Mouse (Mus musculus): ENCODE measurements around the gene Pradc1.
"Not testable (repeated sequence)": the region's sequence is repeated elsewhere in the genome, so short reads cannot be mapped to it uniquely, and the experiment has no call there.

The Pradc1 gene

DNA sequence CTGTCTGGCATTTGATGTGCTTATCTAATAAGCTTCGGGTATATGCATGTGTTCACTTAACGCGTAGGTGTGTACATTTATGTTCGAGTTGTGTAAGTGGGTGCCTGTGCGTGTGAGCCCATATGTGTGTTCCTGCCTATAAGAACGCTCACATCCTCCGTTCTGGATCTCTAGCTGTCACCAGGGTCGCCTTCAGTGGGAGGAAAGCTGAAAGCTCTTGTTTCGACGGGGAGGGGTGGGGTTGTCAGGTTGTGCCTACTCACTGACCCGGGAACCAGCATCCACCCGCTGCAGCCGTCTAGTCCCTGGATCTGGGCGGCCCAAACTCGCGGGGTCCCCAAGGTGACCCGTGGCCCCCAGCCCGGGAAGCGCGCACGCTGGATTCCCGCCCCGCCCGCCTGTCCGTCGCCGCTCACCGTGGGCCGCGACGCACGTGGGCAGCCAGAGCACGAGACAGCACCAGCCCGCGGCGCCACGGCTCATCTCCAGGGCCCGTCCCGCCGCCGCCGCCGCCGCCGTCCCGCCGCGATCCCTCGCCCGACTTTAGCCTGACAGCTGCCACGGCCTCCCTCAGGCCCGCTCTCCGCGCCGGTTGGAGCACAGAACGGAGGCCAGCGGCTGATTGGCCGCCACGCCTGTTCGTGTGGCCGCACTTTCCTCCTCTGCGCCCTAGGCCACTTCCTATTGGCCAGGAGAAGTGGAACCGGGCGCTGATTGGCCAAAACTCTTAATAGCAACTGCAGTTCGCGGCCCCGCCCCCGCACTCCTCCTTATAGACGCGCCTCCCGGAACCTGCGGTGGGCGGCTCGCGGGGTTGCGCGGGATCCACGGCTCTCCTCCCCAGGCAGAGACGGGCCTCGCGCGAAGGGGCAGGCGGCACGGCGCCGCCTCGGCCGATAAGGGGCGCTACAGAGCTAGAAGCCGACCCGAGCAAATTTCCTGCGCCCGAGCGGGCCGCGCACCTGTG is 790 bp downstream of the Pradc1 start, which contains the start of gene Cct7:
Cct7 (plus strand) TSS at position 818 of the 967 bp plus-strand sequence.
- peak; percentile 99 for DNase-seq (ENCODE audit: low read depth, low spot score)

DNA sequence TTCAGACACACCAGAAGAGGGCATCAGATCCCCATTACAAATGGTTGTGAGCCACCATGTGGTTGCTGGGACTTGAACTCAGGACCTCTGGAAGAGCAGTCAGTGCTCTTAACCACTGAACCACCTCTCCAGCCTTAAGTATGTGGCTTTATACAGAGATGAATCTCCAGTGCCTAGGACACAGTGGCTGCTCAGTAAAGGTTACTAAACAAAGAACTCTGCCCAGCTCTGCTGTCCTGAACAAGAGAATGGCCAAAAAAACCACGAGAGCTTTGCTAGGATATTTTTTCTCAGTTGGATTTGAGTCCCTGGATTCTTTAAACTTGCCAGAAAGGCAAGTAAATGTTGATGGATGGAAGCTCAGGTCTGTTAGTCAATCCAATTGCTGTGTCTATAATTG is 1.6 kb downstream of the Pradc1 start:
- not testable (repeated sequence) for DNase-seq (ENCODE audit: low read depth, low spot score)

DNA sequence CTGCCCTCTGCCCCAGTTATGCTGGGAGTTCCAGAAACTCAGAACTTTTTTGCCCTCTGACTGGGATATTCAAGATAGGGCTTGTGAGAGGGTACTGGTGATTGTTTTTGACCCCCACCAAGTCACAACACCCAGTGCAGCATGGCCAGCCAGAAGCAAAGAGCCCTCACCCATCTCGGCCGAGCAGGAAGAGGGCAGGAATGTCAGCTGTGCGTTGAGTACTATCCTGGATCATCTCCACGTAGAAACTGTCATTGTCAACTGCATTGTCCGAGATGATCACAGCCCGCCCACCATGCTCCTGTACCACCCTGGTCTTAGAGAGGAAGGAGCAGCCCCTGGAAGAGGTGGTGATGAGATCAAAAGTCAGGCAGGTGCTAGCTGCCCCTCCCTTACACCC is 4.4 kb downstream of the Pradc1 start:
- no peak for DNase-seq (ENCODE audit: low read depth, low spot score)

DNA sequence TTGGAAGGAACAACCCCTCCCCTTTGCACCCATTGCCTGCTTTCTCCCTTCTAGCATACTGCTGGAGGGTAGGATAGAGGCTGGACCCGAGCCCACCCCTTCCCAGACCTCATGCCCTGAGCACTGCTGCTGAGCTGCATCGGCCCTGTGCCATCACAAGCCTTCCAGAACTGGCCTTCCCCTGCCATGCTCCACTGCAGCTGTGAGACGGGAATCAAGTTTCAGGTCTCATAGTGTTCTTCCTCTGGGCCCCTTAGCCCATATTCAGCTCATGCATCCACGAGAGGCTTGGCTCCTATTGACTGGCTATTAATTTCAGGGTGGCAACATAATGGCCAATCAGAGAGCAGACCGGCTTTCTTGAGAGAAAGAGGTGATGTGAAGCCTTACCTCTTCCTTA is 6.5 kb downstream of the Pradc1 start:
- no peak for DNase-seq (ENCODE audit: low read depth, low spot score)

DNA sequence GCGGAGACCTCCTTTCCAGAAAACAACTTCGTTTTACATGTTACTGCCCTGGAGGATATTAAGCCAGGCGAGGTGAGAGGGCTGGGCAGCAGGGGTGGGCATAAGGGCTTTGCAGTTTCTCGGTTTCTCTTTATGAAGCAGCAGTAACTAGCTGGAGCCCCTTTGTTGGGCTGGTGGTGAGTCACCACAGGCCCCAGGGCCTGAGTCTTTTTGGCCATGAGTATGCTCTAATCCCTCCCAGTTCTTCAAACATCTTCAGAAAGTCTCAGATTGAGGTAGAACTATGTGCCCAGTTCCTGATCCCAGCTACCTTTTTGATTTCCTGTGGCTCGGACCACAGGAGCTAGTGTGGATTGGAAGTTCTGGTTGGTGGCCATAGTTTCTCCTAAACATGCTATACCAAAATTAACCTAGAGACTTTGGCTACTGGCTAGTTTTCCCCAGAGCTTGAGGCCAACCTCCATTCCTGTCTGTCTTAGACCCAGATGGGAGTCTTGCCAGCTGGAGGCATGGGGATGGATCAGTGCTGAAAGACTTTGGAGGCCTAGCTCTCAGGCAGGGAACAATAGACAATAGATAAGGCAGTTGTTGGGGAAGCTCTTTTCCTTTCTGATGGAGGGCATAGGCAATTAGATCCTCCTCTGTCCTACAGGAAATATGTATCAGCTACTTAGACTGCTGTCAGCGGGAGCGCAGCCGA is 7.4 kb downstream of the Pradc1 start:
- no peak for DNase-seq (ENCODE audit: low read depth, low spot score)

DNA sequence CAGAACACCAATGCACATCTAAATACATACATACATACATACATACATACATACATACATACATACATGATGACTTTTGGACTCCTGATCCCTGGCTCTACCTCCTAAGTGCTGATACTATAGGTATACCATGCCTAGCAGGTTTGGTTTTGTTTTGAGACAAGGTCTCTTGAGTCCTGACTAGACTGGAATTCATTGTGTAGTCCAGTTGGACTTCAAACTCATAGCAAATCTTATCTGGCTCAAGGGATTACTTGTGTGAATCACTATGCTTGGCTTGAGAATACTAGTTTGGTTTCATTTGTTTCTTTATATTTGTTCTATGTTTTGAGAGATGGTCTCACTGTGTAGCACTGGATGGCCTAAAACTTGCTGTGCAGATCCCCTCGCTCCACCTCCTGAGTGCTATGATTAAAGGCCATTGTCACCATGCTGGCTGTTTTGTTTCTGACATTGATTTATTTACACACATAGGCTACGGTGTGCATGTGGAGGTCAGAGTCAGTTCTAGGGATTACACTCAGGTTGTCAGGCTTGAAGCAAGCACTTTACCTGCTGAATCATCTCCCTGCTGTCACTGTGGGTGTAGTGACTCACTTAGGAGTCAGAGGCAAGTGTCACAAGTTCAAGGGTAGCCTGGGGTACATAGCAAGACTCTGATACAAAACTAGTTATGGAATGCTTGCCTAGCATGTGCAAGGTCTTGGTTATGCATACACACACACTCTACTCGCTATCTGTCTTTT is 8.1 kb downstream of the Pradc1 start:
- no peak for DNase-seq (ENCODE audit: low read depth, low spot score)

DNA sequence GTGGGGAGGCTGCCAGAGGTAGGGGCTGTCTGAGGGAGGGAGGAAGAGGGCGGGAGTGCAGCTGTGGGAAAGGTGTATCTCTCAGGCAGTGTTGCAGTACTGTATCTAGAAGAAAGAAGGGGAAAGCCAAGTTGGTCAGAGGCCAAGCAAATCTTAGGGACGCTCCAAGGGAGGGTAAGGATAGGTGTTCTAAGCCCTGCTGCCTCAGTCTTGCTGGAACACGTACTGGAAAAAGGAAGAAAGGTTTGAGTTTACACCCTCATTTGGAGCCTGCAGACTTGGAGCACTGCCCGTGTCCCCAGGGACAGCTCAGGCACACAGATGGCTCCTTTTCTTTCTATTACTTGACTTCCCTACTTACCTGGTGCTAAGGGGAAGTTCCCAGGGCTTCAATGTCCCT is 10.6 kb downstream of the Pradc1 start:
- DNase-seq (ENCODE audit: low read depth, low spot score), result no peak

DNA sequence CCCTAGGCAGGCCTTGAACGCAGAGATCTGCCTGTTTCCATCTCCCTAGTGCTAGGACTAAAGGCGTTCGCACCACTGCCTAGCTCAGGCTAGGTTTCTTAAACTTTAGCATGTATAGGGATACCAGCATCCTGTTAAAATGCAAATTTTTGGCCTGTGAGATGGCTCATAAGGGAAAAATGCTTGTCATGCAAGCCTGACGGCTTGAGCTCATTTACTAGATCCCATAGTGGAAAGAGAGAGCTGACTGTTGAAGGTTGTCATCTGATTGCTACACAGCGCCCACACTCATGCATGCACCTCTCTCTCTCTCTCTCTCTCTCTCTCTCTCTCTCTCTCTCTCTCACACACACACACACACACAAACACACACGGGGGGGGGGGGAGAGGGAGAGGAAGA is 15.1 kb downstream of the Pradc1 start:
- DNase-seq (ENCODE audit: low read depth, low spot score), result no peak

DNA sequence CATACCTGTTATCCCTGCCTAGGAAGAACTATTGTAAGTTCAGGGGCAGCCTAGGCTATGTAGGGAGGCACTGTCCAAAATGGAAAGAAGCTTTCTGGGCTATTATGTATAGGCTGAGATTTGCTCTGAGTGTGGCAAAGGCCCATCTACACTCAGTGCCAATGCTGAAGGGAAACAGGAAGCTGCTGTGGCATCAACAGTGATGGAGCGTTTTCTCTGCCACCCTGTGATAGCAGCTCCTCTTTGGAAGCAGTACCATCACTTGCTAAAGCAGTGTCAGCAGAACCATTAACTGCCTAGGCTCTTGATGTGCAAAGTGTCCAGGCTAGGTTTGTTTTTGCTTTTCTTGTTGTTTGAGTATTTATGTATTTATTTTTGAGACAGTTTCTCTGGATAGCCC is 15.6 kb downstream of the Pradc1 start:
- DNase-seq (ENCODE audit: low read depth, low spot score), result no peak

DNA sequence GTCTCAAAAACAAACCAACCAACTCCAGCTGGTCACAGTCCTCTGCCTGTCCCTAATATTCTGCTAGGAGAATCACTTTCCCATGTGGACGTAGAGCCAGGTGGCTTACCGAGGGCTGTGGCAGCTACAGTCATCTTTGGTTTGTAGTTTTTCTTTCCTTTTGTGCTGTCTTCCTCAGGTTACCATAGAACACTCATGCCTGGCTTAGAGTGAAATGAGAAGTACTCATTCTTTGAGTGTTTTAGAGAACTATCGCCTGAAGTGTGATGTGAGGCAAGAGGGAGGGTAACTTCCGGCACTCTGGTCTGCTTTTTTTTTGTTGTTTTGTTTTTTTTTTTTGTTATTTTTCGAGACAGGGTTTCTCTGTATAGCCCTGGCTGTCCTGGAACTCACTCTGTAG is 17.9 kb downstream of the Pradc1 start:
- no peak for DNase-seq (ENCODE audit: low read depth, low spot score)

DNA sequence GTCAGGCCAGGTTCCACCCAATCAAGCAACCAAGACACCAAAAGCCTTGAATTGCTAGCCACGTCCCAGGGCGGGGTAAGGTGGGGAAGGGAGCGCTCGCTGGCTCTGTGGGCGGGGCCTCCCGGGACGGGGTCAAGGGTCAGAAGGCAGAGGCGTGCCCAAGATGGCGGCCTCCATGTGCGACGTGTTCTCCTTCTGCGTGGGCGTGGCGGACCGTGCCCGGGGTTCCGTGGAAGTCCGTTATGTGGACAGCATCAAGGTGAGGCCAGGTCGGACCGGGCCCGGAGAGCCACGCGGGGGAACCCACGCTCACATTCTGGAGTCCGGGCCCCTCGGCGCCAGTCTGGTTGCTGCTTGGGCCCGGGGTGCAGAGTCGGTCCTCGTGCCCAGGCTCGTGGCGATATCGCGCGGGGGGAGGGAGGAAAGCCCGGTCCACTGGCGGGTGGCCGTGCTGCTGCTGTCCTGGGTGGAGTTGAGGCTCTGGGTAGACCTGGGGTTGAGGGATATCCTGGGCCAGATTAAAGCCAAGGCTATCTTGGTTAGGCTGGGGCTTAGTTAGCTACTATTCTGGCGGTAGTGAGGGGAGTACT is 19.8 kb downstream of the Pradc1 start, which contains the start of gene Smyd5:
Smyd5 (plus strand) TSS at position 148 of the 590 bp plus-strand sequence.
- DNase-seq (ENCODE audit: low read depth, low spot score), result no peak

DNA sequence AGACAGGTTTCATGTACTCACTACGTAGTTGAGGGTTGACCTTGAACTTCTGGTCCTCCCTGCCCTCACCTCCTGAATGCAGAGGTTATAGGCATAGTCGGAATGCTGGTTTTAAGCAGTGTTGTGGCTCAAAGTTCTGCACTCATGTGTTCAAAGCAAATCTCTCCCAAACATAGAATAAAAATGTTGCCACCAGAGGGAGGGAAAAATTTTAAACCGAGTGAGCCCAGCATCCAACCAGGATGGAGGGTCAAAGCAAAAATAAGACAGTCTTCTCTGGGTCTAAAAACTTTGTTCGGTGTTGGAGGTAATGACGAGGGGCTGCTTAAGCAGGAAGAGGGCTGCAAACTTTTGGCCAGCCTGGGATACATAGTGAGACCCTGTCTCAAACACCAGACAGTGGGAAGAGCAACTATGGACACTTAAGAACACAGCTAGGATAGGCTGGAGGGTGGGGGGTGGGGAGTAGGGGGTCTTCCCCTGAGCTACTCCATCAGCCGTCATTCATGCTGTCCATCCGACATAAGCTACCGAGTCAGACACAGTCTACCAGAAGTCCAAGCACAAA is 20.4 kb downstream of the Pradc1 start:
- DNase-seq (ENCODE audit: low read depth, low spot score), result no peak

DNA sequence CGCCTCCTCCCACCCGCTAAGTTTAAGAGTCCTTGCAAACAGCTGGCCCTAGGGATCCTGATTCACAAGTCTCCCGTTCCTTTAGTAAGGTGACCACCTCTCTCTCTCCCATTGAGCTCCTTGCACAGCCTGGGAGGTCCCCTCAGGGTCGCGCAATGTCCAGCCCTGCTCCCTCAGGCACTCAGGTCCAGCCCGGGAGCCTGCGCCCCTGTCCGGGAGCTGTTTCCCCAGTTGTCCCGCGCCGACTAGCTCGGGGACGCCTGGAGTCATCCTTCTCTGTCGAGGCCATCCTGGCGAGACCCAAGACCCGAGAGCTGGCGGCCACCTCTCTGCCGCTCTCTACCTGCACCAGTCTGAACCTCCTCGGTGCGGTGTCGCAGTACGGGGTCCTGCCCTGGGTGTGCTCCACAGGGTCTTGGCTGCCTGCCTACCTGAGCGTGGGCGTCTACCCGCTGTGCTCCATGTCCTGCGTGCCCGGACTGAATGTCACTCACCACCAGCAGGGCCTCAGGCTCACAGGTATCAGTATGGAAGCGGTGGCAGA is 27.9 kb downstream of the Pradc1 start, which contains the start of gene Noto:
Noto (plus strand) TSS at position 51 of the 544 bp plus-strand sequence.
- no peak for DNase-seq (ENCODE audit: low read depth, low spot score)

DNA sequence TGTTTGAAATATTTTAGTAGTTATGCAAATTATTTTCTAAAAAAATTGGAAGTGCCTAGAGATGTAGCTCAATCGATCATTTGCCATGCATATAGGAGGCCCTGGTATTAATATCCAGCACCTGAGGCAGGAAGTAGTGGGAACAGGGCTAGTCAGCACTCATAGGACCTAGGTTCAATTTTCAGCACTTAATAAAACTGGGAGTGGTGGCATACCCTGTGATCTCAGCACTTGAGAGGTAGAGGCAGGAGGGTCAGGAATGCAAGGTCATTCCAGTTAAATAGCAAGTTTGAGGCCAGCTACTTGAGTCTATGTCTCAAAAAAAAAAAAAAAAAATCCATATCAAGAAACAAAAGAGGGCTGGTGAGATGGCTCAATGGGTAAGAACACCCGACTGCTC is 32.6 kb downstream of the Pradc1 start:
- DNase-seq (ENCODE audit: low read depth, low spot score), result no peak

DNA sequence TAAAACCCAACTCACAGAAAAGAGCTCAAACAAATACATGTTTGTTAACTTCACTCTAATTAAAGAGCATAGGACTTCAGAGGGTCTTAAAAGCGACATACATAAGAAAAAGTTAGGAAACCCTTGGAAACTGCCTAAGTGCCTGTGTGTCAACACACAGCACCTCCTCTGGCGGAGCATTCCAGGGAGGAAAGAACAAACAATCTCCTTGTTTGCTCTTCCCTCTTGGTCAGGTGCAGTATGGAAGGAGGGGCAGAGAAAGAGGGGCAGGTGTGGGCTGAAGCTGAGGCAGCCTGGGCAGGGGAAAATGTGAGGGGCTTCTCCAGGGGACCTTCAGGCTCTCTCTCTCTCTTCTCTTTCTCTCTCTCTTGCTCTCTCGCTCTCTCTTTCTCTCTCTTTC is 35.9 kb downstream of the Pradc1 start:
- no peak for DNase-seq (ENCODE audit: low read depth, low spot score)

DNA sequence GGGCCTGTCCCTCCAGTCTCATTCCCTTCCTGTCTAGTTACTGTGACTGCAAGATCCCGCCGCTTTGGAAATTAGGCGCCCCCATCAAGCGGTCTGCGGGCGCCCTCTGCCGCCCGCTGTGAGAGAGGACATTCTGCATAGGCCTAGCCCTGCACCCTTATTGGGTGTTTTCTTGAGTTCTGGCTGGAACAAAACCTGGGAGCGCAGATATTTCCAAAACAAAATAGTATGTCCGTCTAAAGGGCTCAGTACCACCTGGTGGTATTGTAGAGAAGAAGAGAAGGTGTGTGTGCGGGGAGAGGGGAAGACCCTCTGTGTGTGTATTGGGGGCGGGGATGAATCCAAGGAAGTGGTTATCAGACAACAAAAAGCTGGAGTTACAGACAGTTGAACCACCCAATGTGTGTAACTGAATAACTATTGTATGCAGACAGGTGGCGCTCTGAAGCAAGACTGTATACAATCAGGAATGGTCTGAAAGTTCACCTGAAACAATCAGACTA is 40.9 kb downstream of the Pradc1 start:
- peak; percentile 77 for DNase-seq (ENCODE audit: low read depth, low spot score)

DNA sequence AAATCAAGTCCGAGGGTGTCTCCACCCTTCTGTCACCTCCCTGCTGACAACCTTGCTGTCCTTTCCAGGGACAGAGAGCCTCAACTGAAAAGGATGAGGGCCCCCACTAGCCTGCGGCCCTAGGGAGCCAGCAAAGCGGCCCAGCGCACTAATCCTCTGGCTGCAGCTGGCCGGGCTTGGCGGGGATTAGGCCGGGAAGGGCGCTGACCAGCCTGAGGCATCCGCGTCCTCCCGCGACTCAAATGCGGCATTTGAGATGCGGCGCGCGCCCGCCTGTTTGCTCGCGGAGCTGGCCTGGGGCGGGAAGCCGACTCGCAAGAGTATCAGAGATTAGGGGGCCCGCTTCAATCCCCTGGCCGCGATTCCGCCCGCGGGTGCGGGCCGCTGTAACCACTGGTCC is 42.8 kb downstream of the Pradc1 start:
- peak; percentile 78 for DNase-seq (ENCODE audit: low read depth, low spot score)

DNA sequence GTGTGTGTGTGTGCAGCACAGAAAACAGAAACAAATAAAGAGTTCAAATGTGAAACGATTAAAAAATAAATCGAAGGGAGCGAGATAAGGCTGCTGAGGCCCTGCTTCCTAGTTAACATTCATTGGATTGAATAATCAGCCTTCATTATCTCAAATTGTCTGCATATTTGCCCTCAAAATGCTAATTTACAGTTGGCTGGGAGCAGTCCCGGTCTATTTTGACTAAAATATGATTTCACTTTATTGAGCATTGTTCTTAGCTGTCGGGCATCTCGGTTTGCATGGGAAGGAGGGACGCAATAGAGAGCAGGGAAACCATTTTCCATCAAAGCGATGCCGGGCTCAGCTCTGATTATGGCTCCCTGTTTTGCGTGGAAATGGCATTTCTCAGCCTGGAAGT is 48.7 kb downstream of the Pradc1 start:
- DNase-seq (ENCODE audit: low read depth, low spot score), result no peak

DNA sequence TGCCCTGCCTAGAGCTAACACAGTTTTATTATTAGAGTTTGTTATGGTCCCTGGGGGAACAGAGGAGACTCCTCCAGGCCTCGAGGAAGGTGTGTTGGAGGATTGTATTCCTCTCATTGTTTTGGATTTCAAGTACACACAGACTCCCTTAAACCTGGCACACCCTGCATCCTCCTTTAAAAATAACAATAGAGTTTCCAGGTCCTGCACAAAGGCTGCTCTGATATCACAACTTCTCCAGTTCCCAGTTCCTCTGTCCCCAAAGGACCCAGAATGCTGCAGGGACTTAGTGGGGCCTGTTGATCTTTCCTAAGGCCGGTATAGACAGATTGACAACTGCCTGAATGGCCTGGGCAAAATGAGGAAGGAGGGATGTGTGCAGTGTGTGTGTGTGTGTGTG is 49.2 kb downstream of the Pradc1 start:
- DNase-seq (ENCODE audit: low read depth, low spot score), result no peak

DNA sequence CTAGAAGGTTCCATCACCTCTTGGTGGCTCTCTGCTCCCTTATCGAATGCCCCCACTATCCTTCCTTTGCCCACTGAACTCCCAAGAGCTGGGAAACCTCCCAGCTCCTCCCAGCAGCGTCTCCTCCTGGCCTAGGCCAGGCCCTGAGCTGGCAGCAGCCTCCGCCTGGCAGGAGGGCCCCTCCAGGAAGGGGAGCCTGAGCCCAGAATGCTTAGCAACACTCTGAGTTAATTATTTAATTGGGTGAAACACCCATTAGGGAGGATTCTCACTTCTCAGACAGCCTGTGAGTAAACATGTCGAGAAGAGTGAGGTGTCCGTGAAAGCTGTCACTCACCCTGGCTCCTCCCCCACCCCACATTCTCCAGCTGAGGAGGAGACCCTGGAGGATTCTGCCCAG is 52.1 kb downstream of the Pradc1 start:
- no peak for DNase-seq (ENCODE audit: low read depth, low spot score)

DNA sequence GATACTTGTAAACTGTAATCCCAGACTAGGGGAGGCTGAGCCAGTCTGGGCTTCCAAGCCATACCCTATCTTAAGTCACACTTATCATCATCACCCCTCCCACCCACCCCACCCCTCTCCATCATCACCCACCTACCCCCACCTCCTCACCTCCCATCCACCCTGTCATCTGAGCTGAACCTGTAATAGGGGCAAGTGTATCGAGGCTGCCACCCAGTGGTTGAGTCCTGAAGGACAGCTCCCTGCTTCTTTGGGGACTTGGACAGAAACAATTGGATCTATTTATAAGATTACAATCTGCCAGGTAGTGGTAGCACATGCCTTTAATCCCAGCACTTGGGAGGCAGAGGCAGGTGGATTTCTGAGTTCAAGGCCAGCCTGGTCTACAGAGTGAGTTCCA is 54.6 kb downstream of the Pradc1 start:
- DNase-seq (ENCODE audit: low read depth, low spot score), result no peak
